Mouse (Mus musculus): ENCODE results near the gene Rassf5.
"Not testable (repeated sequence)": the region's sequence is repeated elsewhere in the genome, so short reads cannot be mapped to it uniquely, and the experiment has no call there.

The Rassf5 gene

GRCm38 (mm10) chr1:131183201-131183600 is 61.9 kb downstream of the Rassf5 start:
- intact Hi-C loops (cut with DNase I) = no loop called here

GRCm38 (mm10) chr1:131181642-131182527 is 63.2 kb downstream of the Rassf5 start:
- intact Hi-C loops (cut with DNase I) = loop anchor here (2.0 kb wide), 1 partner anchor 65 kb away; no protein-coding TSS in a partner anchor

GRCm38 (mm10) chr1:131180386-131180785 is 64.7 kb downstream of the Rassf5 start:
- intact Hi-C loops (cut with DNase I) = loop anchor here (2.0 kb wide), 1 partner anchor 66 kb away; no protein-coding TSS in a partner anchor

GRCm38 (mm10) chr1:131178083-131178482 is 67.0 kb downstream of the Rassf5 start:
- intact Hi-C loops (cut with DNase I) = no loop called here

GRCm38 (mm10) chr1:131177249-131177648 is 67.8 kb downstream of the Rassf5 start:
- intact Hi-C loops (cut with DNase I) = no loop called here

- intact Hi-C loops (cut with DNase I) = no loop called here
Observed at GRCm38 (mm10) chr1:131175819-131176218, 69.2 kb downstream of the Rassf5 start.

- intact Hi-C loops (cut with DNase I) = no loop called here
Observed at GRCm38 (mm10) chr1:131175189-131175588, 69.9 kb downstream of the Rassf5 start.

GRCm38 (mm10) chr1:131174299-131174861 is 70.7 kb downstream of the Rassf5 start:
- intact Hi-C loops (cut with DNase I) = no loop called here

- intact Hi-C loops (cut with DNase I) = no loop called here
Observed at GRCm38 (mm10) chr1:131173809-131174208, 71.2 kb downstream of the Rassf5 start.

- intact Hi-C loops (cut with DNase I) = no loop called here
Observed at GRCm38 (mm10) chr1:131173001-131173400, 72.1 kb downstream of the Rassf5 start.

- intact Hi-C loops (cut with DNase I) = no loop called here
Observed at GRCm38 (mm10) chr1:131167612-131168011, 77.4 kb downstream of the Rassf5 start.

GRCm38 (mm10) chr1:131164427-131164826 is 80.6 kb downstream of the Rassf5 start:
- intact Hi-C loops (cut with DNase I) = no loop called here

GRCm38 (mm10) chr1:131161091-131161490 is 84.0 kb downstream of the Rassf5 start:
- intact Hi-C loops (cut with DNase I) = no loop called here

GRCm38 (mm10) chr1:131159573-131160327 is 85.3 kb downstream of the Rassf5 start:
- intact Hi-C loops (cut with DNase I) = not testable (repeated sequence)

GRCm38 (mm10) chr1:131155456-131155855 is 89.6 kb downstream of the Rassf5 start:
- intact Hi-C loops (cut with DNase I) = no loop called here

- intact Hi-C loops (cut with DNase I) = loop anchor here (5.0 kb wide), 1 partner anchor 36 kb away; no protein-coding TSS in a partner anchor
Observed at GRCm38 (mm10) chr1:131153018-131153629, 91.9 kb downstream of the Rassf5 start, which contains the start of gene Eif2d. Gene Eif2d, plus strand, starts transcription at chr1:131153181.

GRCm38 (mm10) chr1:131149496-131149895 is 95.6 kb downstream of the Rassf5 start:
- intact Hi-C loops (cut with DNase I) = no loop called here

GRCm38 (mm10) chr1:131146181-131146614 is 98.9 kb downstream of the Rassf5 start:
- intact Hi-C loops (cut with DNase I) = no loop called here

- intact Hi-C loops (cut with DNase I) = not testable (repeated sequence)
Observed at GRCm38 (mm10) chr1:131145222-131145621, 99.8 kb downstream of the Rassf5 start.

- intact Hi-C loops (cut with DNase I) = no loop called here
Observed at GRCm38 (mm10) chr1:131142472-131142871, 102.6 kb downstream of the Rassf5 start.

- intact Hi-C loops (cut with DNase I) = no loop called here
Observed at GRCm38 (mm10) chr1:131141449-131141848, 103.6 kb downstream of the Rassf5 start.

Measured in adrenal gland (tissue).